Mouse (Mus musculus): ENCODE data around the gene C77080.

DNA sequence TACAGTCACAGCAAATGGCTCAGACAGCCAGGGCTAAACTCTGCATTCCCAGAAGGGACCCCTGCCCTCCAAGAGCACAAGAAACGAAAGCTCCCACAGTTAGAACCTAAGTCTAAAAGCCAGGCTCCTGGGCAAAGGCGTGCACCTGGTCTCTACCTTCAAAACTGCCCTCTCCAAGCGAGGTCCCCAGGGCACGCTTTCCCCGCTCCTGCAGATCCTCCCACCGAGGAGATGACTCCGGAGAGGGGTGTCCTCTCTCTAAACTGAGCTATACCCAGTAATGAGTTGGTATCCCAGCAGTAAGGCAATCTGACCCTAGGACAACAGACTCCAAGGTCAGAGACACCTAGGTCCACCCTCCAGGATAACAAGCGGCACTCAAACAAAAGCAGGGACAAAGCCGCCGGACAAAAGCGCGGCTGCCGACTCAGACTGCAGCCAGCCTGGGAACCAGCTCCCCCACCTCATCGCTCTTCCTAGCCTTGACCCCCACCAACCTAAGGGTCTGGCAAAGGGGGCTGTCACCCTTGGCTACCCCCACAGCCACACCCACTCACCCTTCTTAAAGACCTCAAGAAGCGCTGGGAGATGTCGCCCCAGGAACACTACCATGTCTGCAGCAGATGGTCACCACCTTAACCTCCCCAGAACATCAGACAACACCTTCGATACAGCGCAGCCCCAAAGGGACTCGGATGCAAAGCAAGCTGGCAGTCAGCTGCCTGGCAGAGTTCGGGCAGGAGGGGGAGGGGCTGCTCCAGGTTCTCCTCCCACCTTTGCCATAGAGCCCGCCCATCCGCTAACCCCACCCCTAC is 33.8 kb downstream of the C77080 start:
- TF ChIP-seq CTCF (IDR thresholded peaks at IDR 0.05) = no peak
- no peak for TF ChIP-seq EP300 (IDR thresholded peaks at IDR 0.05)
